Mouse (Mus musculus) layer of hippocampus, adult 18-20 months (tissue): ENCODE results near the gene Smgc. TPM values are rescaled to one million over a fixed set of nuclear protein-coding genes. Genes with fewer than 3 reads are reported as not detected.
A peak's percentile ranks its signal among the peaks of the same experiment; 100 is the strongest.
"Not testable (repeated sequence)": the region's sequence is repeated elsewhere in the genome, so short reads cannot be mapped to it uniquely, and the experiment has no call there.

Source experiments
- DNase-seq, 2 experiments: peaks; one replicate each; pipeline ENCODE4 v3.0.0; 2022; ENCODE audit warnings: low spot score in 2 of 2
- long read RNA-seq: library from polyadenylated mRNA; stranded (forward); transcript quantifications from one replicate; pipeline ENCODE4 v2.0.0, GENCODE M21; 2021
- total RNA-seq, 2 experiments: library from RNA; stranded (reverse); gene quantifications; 2 replicates each; pipeline ENCODE4 v1.2.3; 2021

Smgc gene
- total RNA-seq = not detected
- long read RNA-seq = 0 reads

DNA sequence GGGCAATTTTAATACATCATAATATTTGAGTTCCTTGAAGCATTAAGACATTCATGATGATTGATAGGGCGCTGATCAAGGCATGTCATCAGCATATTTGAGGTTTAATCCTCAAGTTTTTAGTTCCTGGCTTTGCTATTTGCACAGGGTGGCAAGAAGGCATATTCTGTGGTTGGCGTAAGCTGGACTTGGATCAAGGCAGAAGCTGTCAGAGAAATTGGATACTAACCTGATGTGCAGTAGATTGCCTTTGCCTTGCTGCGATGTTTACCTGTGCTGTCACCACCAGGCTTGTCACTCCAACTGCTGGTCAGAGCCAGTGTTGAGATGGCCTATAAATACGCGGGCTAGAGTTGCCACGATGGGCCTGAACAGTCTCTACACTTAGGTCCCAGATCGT is at the start of gene Smgc:
Smgc (plus strand) TSS at position 301 of the 400 bp plus-strand sequence.
- no peak for DNase-seq

DNA sequence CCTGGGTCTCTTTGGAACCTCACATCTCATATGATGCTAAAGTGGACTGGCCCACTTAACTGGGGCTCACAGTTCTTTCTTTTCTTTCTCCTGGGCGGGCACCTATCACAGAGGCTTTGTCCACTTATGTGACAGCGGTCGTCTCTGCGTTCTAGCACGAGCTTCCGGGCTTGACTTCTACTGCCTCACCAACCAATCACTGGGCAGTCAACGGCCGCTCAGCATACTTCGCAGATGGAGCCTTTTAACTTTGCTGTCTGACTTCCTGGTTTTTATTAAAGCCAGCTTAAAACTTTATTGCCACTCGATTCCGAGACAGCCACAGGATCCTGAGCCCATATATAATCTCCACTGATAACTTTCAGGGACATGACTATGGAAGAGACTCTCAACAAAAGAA is 49.7 kb upstream of the Smgc start:
- no peak for DNase-seq

DNA sequence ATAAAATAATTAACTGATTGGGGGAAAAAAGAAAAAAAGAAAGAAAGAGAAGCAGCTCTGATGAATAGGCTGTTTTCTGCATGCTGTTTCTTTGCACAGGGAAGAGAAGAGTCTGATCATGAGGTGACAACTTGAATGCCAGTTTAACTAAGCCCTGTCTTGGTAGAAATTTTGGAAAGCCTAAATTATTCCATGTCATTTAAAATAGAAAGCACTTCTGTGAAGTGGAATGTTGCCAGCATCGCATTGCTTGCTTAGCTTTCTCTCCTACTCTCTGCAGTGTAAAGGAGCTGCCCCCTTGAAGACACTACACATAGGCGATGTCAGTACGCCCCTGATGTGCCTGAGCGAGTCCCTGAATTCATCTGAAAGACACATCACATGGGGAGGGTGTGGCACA is 31.6 kb upstream of the Smgc start:
- peak in 1 of 2 experiments; percentile 3 for DNase-seq

DNA sequence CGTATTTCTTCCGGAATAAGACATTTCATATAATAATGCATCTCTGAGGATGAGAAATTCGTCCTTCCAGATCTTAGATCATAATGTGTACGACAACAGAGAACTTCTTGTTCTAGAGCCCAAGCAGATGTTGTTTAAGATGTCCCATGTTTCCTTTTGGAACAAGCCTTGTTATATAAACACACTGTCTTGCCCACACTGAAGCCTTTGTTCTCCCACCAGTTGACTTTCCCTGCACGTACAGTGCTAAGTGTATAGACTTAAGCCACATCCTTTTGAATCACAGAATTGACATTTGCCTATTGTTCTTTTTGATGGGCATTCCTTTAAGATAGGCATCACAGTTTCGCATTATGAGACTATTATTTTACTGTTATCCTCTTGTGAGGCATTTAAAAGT is 2.7 kb upstream of the Smgc start:
- no peak for DNase-seq

DNA sequence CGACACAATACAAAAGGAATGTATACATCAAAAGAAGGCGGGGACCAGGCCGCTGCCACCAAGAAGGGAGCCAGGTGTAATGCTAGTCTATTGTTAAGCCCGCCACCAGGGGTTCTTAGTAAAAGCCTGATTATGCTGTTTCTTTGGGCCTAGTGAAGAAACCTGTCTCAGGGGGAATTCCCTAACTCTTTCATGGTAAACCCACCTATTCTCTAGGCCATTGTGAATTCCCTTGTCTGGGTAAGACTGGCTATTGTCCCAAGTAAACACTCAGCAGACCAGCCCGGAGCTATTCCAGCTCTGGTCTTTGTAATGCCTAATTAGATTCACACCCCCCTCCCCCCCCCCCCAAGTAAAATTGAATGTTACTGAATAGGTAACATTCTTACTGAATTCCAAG is 26.1 kb downstream of the Smgc start:
- not testable (repeated sequence) for DNase-seq

DNA sequence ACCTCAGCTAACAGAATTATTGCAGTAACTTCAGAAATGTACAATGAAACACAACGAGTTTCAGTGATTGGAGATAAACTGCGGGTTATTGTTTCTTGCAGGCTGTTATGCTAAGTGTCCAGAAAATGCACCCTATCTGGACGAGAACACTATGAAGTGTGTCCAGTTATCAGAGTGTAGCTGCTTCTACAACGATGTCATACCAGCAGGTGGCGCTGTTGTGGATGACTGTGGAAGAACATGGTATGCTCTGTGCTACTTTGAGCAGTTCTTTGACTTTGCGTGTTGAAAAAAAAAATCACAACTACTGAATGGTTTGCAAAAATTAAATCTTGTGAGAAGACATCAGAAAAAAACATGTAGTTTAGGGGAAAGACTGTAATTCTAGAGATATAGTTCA is 62.2 kb downstream of the Smgc start:
- no peak for DNase-seq

DNA sequence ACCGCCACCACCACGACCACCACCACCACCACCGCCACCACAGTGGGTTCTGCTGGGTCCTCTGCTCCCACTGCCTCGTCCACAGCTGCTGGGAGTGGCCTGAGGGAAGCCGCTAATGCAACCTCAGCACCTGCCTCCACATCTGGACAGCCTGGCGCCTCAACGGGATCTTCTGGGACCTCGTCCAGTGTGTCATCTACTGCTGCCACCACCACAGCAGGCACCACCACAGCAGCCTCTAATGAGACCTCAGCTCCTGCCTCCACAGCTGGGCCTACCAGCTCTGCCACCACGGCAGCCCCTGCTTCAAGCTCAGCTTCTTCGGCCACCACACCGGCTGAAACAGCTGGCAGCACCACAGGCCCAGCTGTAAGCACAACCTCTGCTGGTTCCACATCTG is 69.0 kb downstream of the Smgc start:
- peak; percentile 33 to 45 for DNase-seq

Other genes starting within 250 kb of the Smgc start
- gene Lrrk2, start 165.1 kb upstream of the Smgc start, total RNA-seq = 10 to 100 TPM; 19.0 to 23.3 TPM
- gene Cntn1, start 212.9 kb downstream of the Smgc start, total RNA-seq = 100 to 1,000 TPM; 308 to 312 TPM